Mouse (Mus musculus) heart, embryonic 14.5 days (tissue): Measurements from ENCODE around the gene 9230104L09Rik. TPM values are rescaled to one million over a fixed set of nuclear protein-coding genes. Genes with fewer than 3 reads are reported as not detected.

ENCODE experiments used
- ATAC-seq: fragments of 200-750 bp; cut with Nextera tagmentation; 2 replicates; pipeline ENCODE4 v1.8.0; 2017; ENCODE audit warnings: low read depth, moderate TSS enrichment; ENCODE audit not compliant: insufficient number of reproducible peaks, insufficient read depth, low FRiP score
- H3K27ac ChIP-seq, 2 experiments: fragments of 200-500 bp in 1 of 2; fragments of 300-500 bp in 1 of 2; sonication (generic) in 1 of 2; replicated peaks in 1 of 2; 2 replicates each; pipeline ENCODE4 v1.5.1; 2012 to 2014; ENCODE audit warnings: low read depth in 2 of 2, low read length in 2 of 2, control low read depth in 1 of 2, mild to moderate bottlenecking in 1 of 2, mixed read lengths in 1 of 2; ENCODE audit not compliant: control insufficient read depth in 1 of 2, insufficient read depth in 1 of 2
- H3K27me3 ChIP-seq: fragments of 300-500 bp; sonication (generic); 2 replicates; pipeline ENCODE4 v1.6.1; 2014; ENCODE audit warnings: mild to moderate bottlenecking, low read length, control low read depth; ENCODE audit not compliant: control insufficient read depth, insufficient read depth
- H3K36me3 ChIP-seq: fragments of 300-500 bp; sonication (generic); 2 replicates; pipeline ENCODE4 v1.6.1; 2014; ENCODE audit warnings: mild to moderate bottlenecking, control low read depth, low read length, mixed read lengths; ENCODE audit not compliant: control insufficient read depth, insufficient read depth
- H3K4me1 ChIP-seq, 2 experiments: fragments of 200-500 bp in 1 of 2; fragments of 300-500 bp in 1 of 2; sonication (generic) in 1 of 2; 2 replicates each; pipeline ENCODE4 v1.6.1; 2012 to 2014; ENCODE audit warnings: low read length in 2 of 2, control low read depth in 1 of 2, mixed read lengths in 1 of 2; ENCODE audit not compliant: control insufficient read depth in 2 of 2, insufficient read depth in 2 of 2
- H3K4me2 ChIP-seq: fragments of 300-500 bp; sonication (generic); 2 replicates; pipeline ENCODE4 v1.6.1; 2014; ENCODE audit warnings: mild to moderate bottlenecking, low read length
- H3K4me3 ChIP-seq, 2 experiments: fragments of 200-500 bp in 1 of 2; fragments of 300-500 bp in 1 of 2; sonication (generic) in 1 of 2; 2 replicates each; pipeline ENCODE4 v1.5.1; 2012 to 2014; ENCODE audit warnings: low read length in 2 of 2, mild to moderate bottlenecking in 2 of 2, control low read depth in 1 of 2, low read depth in 1 of 2, moderate library complexity in 1 of 2; ENCODE audit not compliant: control insufficient read depth in 1 of 2, insufficient read depth in 1 of 2
- H3K9ac ChIP-seq: fragments of 300-500 bp; sonication (generic); 2 replicates; pipeline ENCODE4 v1.6.1; 2014; ENCODE audit warnings: mild to moderate bottlenecking, low read length
- H3K9me3 ChIP-seq: fragments of 300-500 bp; sonication (generic); 2 replicates; pipeline ENCODE4 v1.6.1; 2016; ENCODE audit warnings: low read length, control low read depth; ENCODE audit not compliant: control insufficient read depth
- WGBS: fragments of 180-500 bp; shearing (Covaris S2); extraction: QIAGEN DNeasy Blood & Tissue Kit; methylation state at CpG from one replicate; pipeline ENCODE4 v1.1.7; 2014; 5-methylcytosine and 5-hydroxymethylcytosine counted together
- polyA plus RNA-seq: library from polyadenylated mRNA; unstranded; fragments of >200 nt; fragmentation: Nextera tagmentation; extraction: Ambion mirVana; gene quantifications from 2 replicates; pipeline ENCODE4 v1.2.1, GENCODE M21; 2014

Gene 9230104L09Rik
- polyA plus RNA-seq, 1 experiment from 2014 or later: 0.32 TPM

DNA sequence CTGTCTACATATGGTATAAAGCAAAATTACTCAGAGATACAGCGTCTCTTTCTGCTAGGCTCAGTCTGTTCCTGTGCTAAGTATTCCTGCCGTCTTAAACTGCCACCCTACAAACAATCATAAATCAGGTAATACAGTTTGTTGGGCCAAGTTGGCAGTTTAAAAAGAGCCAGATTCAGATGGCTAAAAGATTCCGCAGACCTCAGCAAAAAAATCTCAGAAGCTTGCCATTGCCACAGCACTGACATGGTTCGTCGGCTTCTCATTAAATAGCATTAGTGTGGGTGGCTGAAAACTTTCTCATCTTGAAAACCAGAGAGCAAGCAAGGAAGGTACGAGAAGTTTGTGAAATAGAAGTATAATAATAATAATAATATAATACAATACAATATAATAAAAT lies 58.1 kb downstream of the 9230104L09Rik start:
- peaks cover 0 to under 1% of the 10 kb centered on the region in 2 experiments; a peak in 2 of 4 replicates for H3K4me1 ChIP-seq
- H3K4me2 ChIP-seq: no peak overlapping the region
- no peak overlapping the region for H3K27ac ChIP-seq
- no peak for ATAC-seq
- H3K36me3 ChIP-seq: no peaks in the 10 kb centered on the region
- no peaks in the 10 kb centered on the region for H3K27me3 ChIP-seq
- WGBS: 79% methylated on average over 6 of the region's 6 CpGs
- H3K4me3 ChIP-seq: no peak overlapping the region
- no peak overlapping the region for H3K9ac ChIP-seq
- H3K9me3 ChIP-seq: no peaks in the 10 kb centered on the region

DNA sequence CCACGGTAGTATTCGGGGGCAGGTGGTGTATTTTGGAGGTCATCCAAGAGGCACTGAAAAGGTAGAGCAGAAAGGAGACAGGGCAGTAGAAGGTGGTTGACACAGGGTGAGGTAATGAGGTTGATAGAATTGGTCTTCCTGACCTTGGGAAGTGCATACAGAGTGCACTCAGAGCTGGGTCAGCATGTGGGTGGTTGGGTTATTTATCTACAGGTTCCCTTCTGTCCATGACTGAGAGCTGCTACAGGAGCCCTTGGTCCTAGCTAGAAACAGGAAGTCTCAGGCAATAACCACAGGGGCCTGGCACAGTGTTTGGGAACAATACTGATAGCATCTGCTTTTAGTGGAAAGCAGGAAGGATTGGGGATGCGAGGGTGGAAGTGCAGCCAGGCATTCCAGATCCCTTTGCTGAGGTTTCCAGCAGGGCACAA lies 63.3 kb downstream of the 9230104L09Rik start:
- H3K9me3 ChIP-seq: no peaks in the 10 kb centered on the region
- ATAC-seq: no peak
- H3K36me3 ChIP-seq: no peaks in the 10 kb centered on the region
- no peak overlapping the region for H3K4me2 ChIP-seq
- H3K9ac ChIP-seq: no peak overlapping the region
- H3K4me1 ChIP-seq: peaks cover 6 to 7% of the 10 kb centered on the region in 2 experiments
- H3K27ac ChIP-seq: peak overlapping the region; percentile 62 to 64
- no peaks in the 10 kb centered on the region for H3K27me3 ChIP-seq
- H3K4me3 ChIP-seq: no peak overlapping the region
- WGBS: 24% methylated on average over 3 of the region's 3 CpGs

DNA sequence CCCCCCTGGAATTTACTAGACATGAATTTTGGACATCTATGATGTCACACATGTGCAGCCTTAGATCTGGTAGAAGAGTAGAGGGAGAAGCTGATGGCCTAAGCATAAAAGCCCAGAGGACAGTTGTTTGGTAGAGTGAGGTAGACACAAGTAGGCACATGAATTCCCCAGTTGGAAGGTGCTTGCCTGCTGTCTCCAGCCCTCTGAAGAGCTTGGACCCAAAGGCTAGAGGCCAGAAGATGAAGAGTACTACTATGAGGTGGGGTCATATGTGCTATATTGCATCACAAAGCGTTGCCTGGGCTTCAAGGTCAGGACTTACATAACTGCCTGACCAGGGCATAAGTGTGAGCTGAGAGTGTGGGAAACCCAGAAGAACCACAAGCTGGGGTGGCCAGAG lies 66.4 kb downstream of the 9230104L09Rik start, which contains the start of gene Cst8:
Gene Cst8, plus strand, starts transcription at position 301 of the 400 bp plus-strand sequence.
- WGBS: 71% methylated on average over 1 of the region's 1 CpGs
- H3K9me3 ChIP-seq: no peaks in the 10 kb centered on the region
- no peak within 1 kb of the TSS for H3K4me2 ChIP-seq
- H3K27me3 ChIP-seq: no peaks in the 10 kb centered on the region
- H3K9ac ChIP-seq: no peak within 1 kb of the TSS
- no peaks in the 10 kb centered on the region for H3K36me3 ChIP-seq
- no peak within 1 kb of the TSS for H3K27ac ChIP-seq
- peaks cover 6 to 7% of the 10 kb centered on the region in 2 experiments for H3K4me1 ChIP-seq
- no peak for ATAC-seq
- H3K4me3 ChIP-seq: no peak within 1 kb of the TSS

Other genes with a start within 250 kb of the 9230104L09Rik start
- 46.2 and 52.3 TPM in 2 replicates for gene Nxt1, start 192.4 kb downstream of the 9230104L09Rik start, polyA plus RNA-seq
- gene Gzf1, start 184.0 kb downstream of the 9230104L09Rik start, polyA plus RNA-seq: 15.6 and 17.9 TPM in 2 replicates
- gene Napb, start 132.6 kb downstream of the 9230104L09Rik start, polyA plus RNA-seq: 3.0 and 3.4 TPM in 2 replicates
- gene Cstl1, start 114.7 kb downstream of the 9230104L09Rik start, polyA plus RNA-seq: not detected in 2 replicates
- not detected in 2 replicates for gene Cst11, start 93.5 kb downstream of the 9230104L09Rik start, polyA plus RNA-seq
- gene 8030411F24Rik, start 83.0 kb downstream of the 9230104L09Rik start, polyA plus RNA-seq: not detected in 2 replicates
- not detected in 2 replicates for gene Cst12, start 75.7 kb downstream of the 9230104L09Rik start, polyA plus RNA-seq
- gene Cst8, start 66.3 kb downstream of the 9230104L09Rik start, polyA plus RNA-seq: not detected in 2 replicates
- not detected in 2 replicates for gene Cst13, start 45.0 kb downstream of the 9230104L09Rik start, polyA plus RNA-seq
- 3.0 and 6.8 TPM in 2 replicates for gene Cst9, start 29.9 kb downstream of the 9230104L09Rik start, polyA plus RNA-seq
- gene Cst3, start 10.7 kb upstream of the 9230104L09Rik start, polyA plus RNA-seq: 901 and 992 TPM in 2 replicates
- not detected in 2 replicates for gene Gm1330, start 138.2 kb upstream of the 9230104L09Rik start, polyA plus RNA-seq
- not detected in 2 replicates for gene Gm10750, start 152.2 kb upstream of the 9230104L09Rik start, polyA plus RNA-seq